Mouse (Mus musculus): ENCODE data around the gene Ptpn3. TPM values are rescaled to one million over a fixed set of nuclear protein-coding genes. Genes with fewer than 3 reads are reported as not detected.

The Ptpn3 gene
- polyA plus RNA-seq, 1 experiment: 1.1 TPM

GRCm38 (mm10) chr4:57148182-57148581 is 153.5 kb downstream of the Ptpn3 start:
- TF ChIP-seq POLR2A (IDR thresholded peaks at IDR 0.05; ENCODE audit: low read depth, low read length): no peak
- no peak for TF ChIP-seq CTCF (IDR thresholded peaks at IDR 0.05; ENCODE audit: extremely low read depth, insufficient read depth, insufficient read length, insufficient replicate concordance)
- Histone ChIP-seq H3K36me3 (ENCODE audit: control insufficient read depth, insufficient read depth, low read length) (no peaks in the 10 kb centered on the region), H3K27ac (ENCODE audit: insufficient read depth, low read length) (no peak overlapping the region), H3K27me3 (ENCODE audit: control insufficient read depth, insufficient read depth, low read length) (peaks cover 1% of the 10 kb centered on the region), H3K4me3 (ENCODE audit: extremely low read depth, insufficient read depth, insufficient read length) (no peak overlapping the region), H3K4me1 (ENCODE audit: control insufficient read depth, insufficient read depth, insufficient read length) (no peaks in the 10 kb centered on the region)
- WGBS: 74% methylated on average over 3 of the region's 3 CpGs
- DNase-seq (ENCODE audit: low read depth in 1 of 2, low spot score in 2 of 2): no peak

- peak; percentile 92 for TF ChIP-seq CTCF (IDR thresholded peaks at IDR 0.05; ENCODE audit: extremely low read depth, insufficient read depth, insufficient read length, insufficient replicate concordance)
- no peak for TF ChIP-seq POLR2A (IDR thresholded peaks at IDR 0.05; ENCODE audit: low read depth, low read length)
- Histone ChIP-seq H3K4me1 (ENCODE audit: control insufficient read depth, insufficient read depth, insufficient read length) (peaks cover 11% of the 10 kb centered on the region), H3K27me3 (ENCODE audit: control insufficient read depth, insufficient read depth, low read length) (peaks cover 16% of the 10 kb centered on the region), H3K36me3 (ENCODE audit: control insufficient read depth, insufficient read depth, low read length) (no peaks in the 10 kb centered on the region), H3K27ac (ENCODE audit: insufficient read depth, low read length) (no peak within 1 kb of the TSS), H3K4me3 (ENCODE audit: extremely low read depth, insufficient read depth, insufficient read length) (peak within 1 kb of the TSS; percentile 54)
- peak; percentile 47 to 75 for DNase-seq (ENCODE audit: low read depth in 1 of 2, low spot score in 2 of 2)
- 16% methylated on average over 139 of the region's 142 CpGs for WGBS
These were observed 158.4 kb downstream of the Ptpn3 start, which contains the start of gene Epb41l4b for GRCm38 (mm10) chr4:57143026-57143937. Epb41l4b (minus strand) TSS chr4:57143437.

GRCm38 (mm10) chr4:57142374-57143025 is 159.1 kb downstream of the Ptpn3 start:
- peaks cover 16% of the 10 kb centered on the region for H3K27me3 ChIP-seq (ENCODE audit: control insufficient read depth, insufficient read depth, low read length)
- peak overlapping the region; percentile 54 for H3K4me3 ChIP-seq (ENCODE audit: extremely low read depth, insufficient read depth, insufficient read length)
- H3K27ac ChIP-seq (ENCODE audit: insufficient read depth, low read length): no peak overlapping the region
- H3K4me1 ChIP-seq (ENCODE audit: control insufficient read depth, insufficient read depth, insufficient read length): peaks cover 11% of the 10 kb centered on the region
- 3% methylated on average over 38 of the region's 43 CpGs for WGBS
- DNase-seq (ENCODE audit: low read depth in 1 of 2, low spot score in 2 of 2): no peak
- no peaks in the 10 kb centered on the region for H3K36me3 ChIP-seq (ENCODE audit: control insufficient read depth, insufficient read depth, low read length)
- no peak for TF ChIP-seq POLR2A (IDR thresholded peaks at IDR 0.05; ENCODE audit: low read depth, low read length)
- TF ChIP-seq CTCF (IDR thresholded peaks at IDR 0.05; ENCODE audit: extremely low read depth, insufficient read depth, insufficient read length, insufficient replicate concordance): no peak

GRCm38 (mm10) chr4:57141908-57142361 is 159.7 kb downstream of the Ptpn3 start:
- H3K4me1 ChIP-seq (ENCODE audit: control insufficient read depth, insufficient read depth, insufficient read length): peaks cover 11% of the 10 kb centered on the region
- peaks cover 16% of the 10 kb centered on the region for H3K27me3 ChIP-seq (ENCODE audit: control insufficient read depth, insufficient read depth, low read length)
- H3K27ac ChIP-seq (ENCODE audit: insufficient read depth, low read length): no peak overlapping the region
- no peaks in the 10 kb centered on the region for H3K36me3 ChIP-seq (ENCODE audit: control insufficient read depth, insufficient read depth, low read length)
- H3K4me3 ChIP-seq (ENCODE audit: extremely low read depth, insufficient read depth, insufficient read length): peak overlapping the region; percentile 28; the same call in 1 of the 2 replicates
- DNase-seq (ENCODE audit: low read depth in 1 of 2, low spot score in 2 of 2): no peak
- no peak for TF ChIP-seq CTCF (IDR thresholded peaks at IDR 0.05; ENCODE audit: extremely low read depth, insufficient read depth, insufficient read length, insufficient replicate concordance)
- TF ChIP-seq POLR2A (IDR thresholded peaks at IDR 0.05; ENCODE audit: low read depth, low read length): no peak
- WGBS: 7% methylated on average over 26 of the region's 26 CpGs

- H3K27ac ChIP-seq (ENCODE audit: insufficient read depth, low read length): no peak overlapping the region
- no peak overlapping the region for H3K4me3 ChIP-seq (ENCODE audit: extremely low read depth, insufficient read depth, insufficient read length)
- peaks cover 11% of the 10 kb centered on the region for H3K4me1 ChIP-seq (ENCODE audit: control insufficient read depth, insufficient read depth, insufficient read length)
- no peaks in the 10 kb centered on the region for H3K36me3 ChIP-seq (ENCODE audit: control insufficient read depth, insufficient read depth, low read length)
- TF ChIP-seq CTCF (IDR thresholded peaks at IDR 0.05; ENCODE audit: extremely low read depth, insufficient read depth, insufficient read length, insufficient replicate concordance): no peak
- TF ChIP-seq POLR2A (IDR thresholded peaks at IDR 0.05; ENCODE audit: low read depth, low read length): no peak
- H3K27me3 ChIP-seq (ENCODE audit: control insufficient read depth, insufficient read depth, low read length): peaks cover 16% of the 10 kb centered on the region
- WGBS: 14% methylated on average over 15 of the region's 15 CpGs
- DNase-seq (ENCODE audit: low read depth in 1 of 2, low spot score in 2 of 2): no peak
These were observed 160.5 kb downstream of the Ptpn3 start for GRCm38 (mm10) chr4:57140992-57141717.

Other genes starting within 250 kb of the Ptpn3 start
- 0.61 and 0.78 TPM in 2 replicates for gene Epb41l4b, start 158.4 kb downstream of the Ptpn3 start, polyA plus RNA-seq (2012; rRNA removed)
- gene Palm2, start 132.4 kb upstream of the Ptpn3 start, polyA plus RNA-seq (2012; rRNA removed): 0.07 TPM in 1 of 2 replicates, not detected in the other

Data from spleen, adult 2 months (tissue).